Mouse (Mus musculus) spleen, adult 2 months (tissue): ENCODE measurements at regions not wholly inside any gene's neighbourhood (a gene's known extent, or its start where the extent isn't known, plus 50 kb on each side); places are given as distances from the start of the nearest gene placed in this dataset.

ENCODE experiments used
- DNase-seq, 2 experiments: peaks; one replicate each; pipeline versions ENCODE4 v3.0.0 to v3.0.0-alpha.2; 2012 to 2021; ENCODE audit warnings: low spot score in 2 of 2, low read depth in 1 of 2
- H3K27ac ChIP-seq: fragments of 200-500 bp; 2 replicates; pipeline ENCODE4 v1.5.1; 2012; ENCODE audit warnings: low read length, inconsistent platforms; ENCODE audit not compliant: insufficient read depth
- H3K27me3 ChIP-seq: fragments of 200-500 bp; 2 replicates; pipeline ENCODE4 v1.6.1; 2012; ENCODE audit warnings: mild to moderate bottlenecking, moderate library complexity, low read length, inconsistent platforms; ENCODE audit not compliant: control insufficient read depth, insufficient read depth
- H3K36me3 ChIP-seq: fragments of 200-500 bp; 2 replicates; pipeline ENCODE4 v1.6.1; 2012; ENCODE audit warnings: mild to moderate bottlenecking, low read length, inconsistent platforms; ENCODE audit not compliant: control insufficient read depth, insufficient read depth
- H3K4me1 ChIP-seq: fragments of 200-500 bp; 2 replicates; pipeline ENCODE4 v1.6.1; 2011; ENCODE audit warnings: inconsistent platforms; ENCODE audit not compliant: control insufficient read depth, insufficient read depth, insufficient read length
- H3K4me3 ChIP-seq: fragments of 200-500 bp; 2 replicates; pipeline ENCODE4 v1.5.1; 2011; ENCODE audit warnings: mild to moderate bottlenecking, inconsistent platforms; ENCODE audit not compliant: insufficient read depth, insufficient read length; ENCODE audit errors: extremely low read depth
- CTCF ChIP-seq: fragments of 200-500 bp; IDR thresholded peaks from 2 replicates; pipeline ENCODE4 v1.5.1; 2011; ENCODE audit warnings: mild to moderate bottlenecking, inconsistent platforms; ENCODE audit not compliant: insufficient read depth, insufficient read length, insufficient replicate concordance; ENCODE audit errors: extremely low read depth
- POLR2A ChIP-seq: fragments of 200-500 bp; IDR thresholded peaks from 2 replicates; pipeline ENCODE4 v1.6.1; 2011; ENCODE audit warnings: low read depth, low read length, inconsistent platforms
- WGBS: fragments of 180-500 bp; shearing (Covaris S2); methylation state at CpG from one replicate; pipeline ENCODE4 v1.1.7; 2018; 5-methylcytosine and 5-hydroxymethylcytosine counted together

GRCm38 (mm10) chr14:71910936-71911335 lies 580.7 kb downstream of the Gm9195 start:
- Histone ChIP-seq H3K27me3 (no peaks in the 10 kb centered on the region), H3K27ac (no peak overlapping the region), H3K36me3 (no peaks in the 10 kb centered on the region), H3K4me1 (no peaks in the 10 kb centered on the region), H3K4me3 (no peak overlapping the region)
- no peak for DNase-seq
- TF ChIP-seq CTCF (no peak), POLR2A (no peak)
- 87% methylated on average over 2 of the region's 2 CpGs for WGBS

GRCm38 (mm10) chr14:71895468-71895867 lies 596.2 kb downstream of the Gm9195 start:
- no peak for TF ChIP-seq POLR2A
- TF ChIP-seq CTCF = no peak
- WGBS = 92% methylated on average over 4 of the region's 4 CpGs
- Histone ChIP-seq H3K4me1 (no peaks in the 10 kb centered on the region), H3K36me3 (no peaks in the 10 kb centered on the region), H3K4me3 (no peak overlapping the region), H3K27ac (no peak overlapping the region), H3K27me3 (no peaks in the 10 kb centered on the region)
- DNase-seq = no peak

GRCm38 (mm10) chr14:71894811-71895210 lies 596.8 kb downstream of the Gm9195 start:
- H3K4me3 ChIP-seq = no peak overlapping the region
- no peak for DNase-seq
- WGBS = 82% methylated on average over 4 of the region's 4 CpGs
- no peak for TF ChIP-seq CTCF
- no peak for TF ChIP-seq POLR2A
- H3K27ac ChIP-seq = no peak overlapping the region
- H3K36me3 ChIP-seq = no peaks in the 10 kb centered on the region
- no peaks in the 10 kb centered on the region for H3K4me1 ChIP-seq
- no peaks in the 10 kb centered on the region for H3K27me3 ChIP-seq

GRCm38 (mm10) chr14:71893361-71893760 lies 598.3 kb downstream of the Gm9195 start:
- 65% methylated on average over 1 of the region's 1 CpGs for WGBS

GRCm38 (mm10) chr14:71891667-71892066 lies 600.0 kb downstream of the Gm9195 start:
- TF ChIP-seq POLR2A = no peak
- no peak for TF ChIP-seq CTCF

More at GRCm38 (mm10) chr14:71893361-71893760, 598.3 kb downstream of the Gm9195 start:
- H3K27ac ChIP-seq = no peak overlapping the region
- no peak for DNase-seq
- TF ChIP-seq POLR2A (no peak), CTCF (no peak)
- no peak overlapping the region for H3K4me3 ChIP-seq
- no peaks in the 10 kb centered on the region for H3K36me3 ChIP-seq
- H3K27me3 ChIP-seq = no peaks in the 10 kb centered on the region
- no peaks in the 10 kb centered on the region for H3K4me1 ChIP-seq

GRCm38 (mm10) chr14:71882871-71883270 lies 608.8 kb downstream of the Gm9195 start:
- H3K36me3 ChIP-seq = no peaks in the 10 kb centered on the region
- H3K4me1 ChIP-seq = no peaks in the 10 kb centered on the region
- DNase-seq = no peak
- H3K27me3 ChIP-seq = no peaks in the 10 kb centered on the region
- H3K4me3 ChIP-seq = no peak overlapping the region
- WGBS = 87% methylated on average over 2 of the region's 2 CpGs
- TF ChIP-seq CTCF = no peak
- TF ChIP-seq POLR2A = no peak
- H3K27ac ChIP-seq = no peak overlapping the region

More at GRCm38 (mm10) chr14:71891667-71892066, 600.0 kb downstream of the Gm9195 start:
- no peaks in the 10 kb centered on the region for H3K4me1 ChIP-seq
- 77% methylated on average over 1 of the region's 1 CpGs for WGBS
- no peak for DNase-seq
- H3K27me3 ChIP-seq = no peaks in the 10 kb centered on the region
- no peaks in the 10 kb centered on the region for H3K36me3 ChIP-seq
- no peak overlapping the region for H3K4me3 ChIP-seq
- H3K27ac ChIP-seq = no peak overlapping the region

GRCm38 (mm10) chr14:71845546-71845945 lies 646.1 kb downstream of the Gm9195 start:
- no peak overlapping the region for H3K27ac ChIP-seq
- DNase-seq = no peak
- H3K36me3 ChIP-seq = no peaks in the 10 kb centered on the region
- no peak overlapping the region for H3K4me3 ChIP-seq
- H3K4me1 ChIP-seq = no peaks in the 10 kb centered on the region
- TF ChIP-seq CTCF (no peak), POLR2A (no peak)
- no peaks in the 10 kb centered on the region for H3K27me3 ChIP-seq
